Mouse (Mus musculus) heart, postnatal 25 days (tissue): ENCODE measurements around the gene Ccdc102a. TPM values are rescaled to one million over a fixed set of nuclear protein-coding genes. Genes with fewer than 3 reads are reported as not detected.
"Not testable (repeated sequence)": the region's sequence is repeated elsewhere in the genome, so short reads cannot be mapped to it uniquely, and the experiment has no call there.

Source experiments
- DNase-seq: peaks from one replicate; pipeline ENCODE4 v3.0.0; 2022; ENCODE audit warnings: low spot score
- intact Hi-C: fragments of 180-260 bp; cut with DNase I; formaldehyde crosslinking; loops from one replicate; pipeline ENCODE4 v1.15.1; 2025
- total RNA-seq, 2 experiments: library from RNA; stranded (reverse); gene quantifications; 2 replicates each; pipeline ENCODE4 v1.2.3; 2021

The Ccdc102a gene
- total RNA-seq, 2 experiments from 2014 or later: 6.3 to 7.2 TPM

GRCm38 (mm10) chr8:94854761-94855160 is 63.1 kb downstream of the Ccdc102a start:
- intact Hi-C loops, DNase-seq: not testable (repeated sequence)

Other genes with a start within 250 kb of the Ccdc102a start
- under 1 TPM in 1 of 2 experiments, not detected in 1; 0.39 TPM for gene Pllp, start 221.8 kb downstream of the Ccdc102a start, total RNA-seq
- gene Ccl22, start 172.5 kb downstream of the Ccdc102a start, total RNA-seq: not detected
- gene Cx3cl1, start 146.1 kb downstream of the Ccdc102a start, total RNA-seq: 1 to 10 TPM; 2.2 to 4.0 TPM
- gene Ccl17, start 107.6 kb downstream of the Ccdc102a start, total RNA-seq: not detected
- 100 to 1,000 TPM; 542 TPM for gene Coq9, start 79.8 kb downstream of the Ccdc102a start, total RNA-seq
- 10 to 100 TPM; 73.7 to 80.1 TPM for gene Ciapin1, start 79.7 kb downstream of the Ccdc102a start, total RNA-seq
- 10 to 100 TPM; 57.5 to 64.3 TPM for gene Polr2c, start 60.6 kb downstream of the Ccdc102a start, total RNA-seq
- gene Dok4, start 41.8 kb downstream of the Ccdc102a start, total RNA-seq: 10 to 100 TPM; 17.5 to 21.4 TPM
- gene Adgrg5, start 5.6 kb upstream of the Ccdc102a start, total RNA-seq: under 1 TPM; 0.29 to 0.34 TPM
- 10 to 100 TPM; 38.6 to 48.7 TPM for gene Adgrg1, start 56.7 kb upstream of the Ccdc102a start, total RNA-seq
- 1 to 10 TPM in 1 of 2 experiments, under 1 TPM in 1; 0.70 to 1.3 TPM for gene Adgrg3, start 99.6 kb upstream of the Ccdc102a start, total RNA-seq
- gene Drc7, start 137.0 kb upstream of the Ccdc102a start, total RNA-seq: not detected
- gene Katnb1, start 163.1 kb upstream of the Ccdc102a start, total RNA-seq: 1 to 10 TPM; 5.5 to 6.8 TPM